Mouse (Mus musculus): Measurements from ENCODE around the gene Rab11fip3.
"Not testable (repeated sequence)": the region's sequence is repeated elsewhere in the genome, so short reads cannot be mapped to it uniquely, and the experiment has no call there.

Gene Rab11fip3

GRCm38 (mm10) chr17:26080867-26081266, 11.5 kb upstream of the Rab11fip3 start:
- no peak for DNase-seq

DNA sequence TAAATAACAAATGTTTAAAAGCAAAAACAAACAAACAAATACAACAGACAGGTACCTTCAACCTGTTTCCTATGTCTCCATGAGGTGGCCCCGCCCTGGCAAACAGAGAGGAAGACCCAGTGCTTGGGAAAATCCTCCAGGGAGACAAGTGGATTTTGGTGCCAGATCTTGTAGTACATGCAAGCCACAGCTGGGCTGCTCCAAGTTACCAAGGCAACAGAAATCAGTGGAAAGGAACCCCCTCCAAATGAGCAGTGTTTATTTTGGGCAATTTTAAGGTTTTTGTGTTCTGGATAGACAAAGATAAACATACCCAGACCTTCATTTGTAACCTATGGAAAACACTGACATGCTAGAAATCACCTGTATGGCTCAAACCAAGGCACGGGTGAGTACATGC, 9.5 kb upstream of the Rab11fip3 start:
- DNase-seq = no peak

GRCm38 (mm10) chr17:26075246-26075645, 5.9 kb upstream of the Rab11fip3 start:
- no peak for DNase-seq

DNA sequence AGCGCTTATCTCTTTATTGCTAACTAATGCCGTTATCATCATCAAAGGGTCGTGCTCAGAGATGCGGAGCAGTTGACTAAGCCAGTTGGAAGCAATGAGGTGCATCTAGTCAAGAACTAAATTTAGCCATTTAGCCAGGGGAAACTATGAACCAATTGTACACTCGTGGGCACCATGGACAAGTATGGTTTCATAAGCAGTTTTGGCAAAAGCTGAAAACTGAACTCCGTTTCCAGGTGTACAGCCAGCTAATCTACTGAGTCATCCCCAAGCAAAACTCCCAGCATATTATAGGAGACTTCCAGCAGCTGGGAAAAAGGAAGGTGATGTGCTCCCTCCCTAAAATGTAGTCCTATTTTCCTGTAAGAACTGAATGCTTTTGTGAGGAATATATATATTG, 781 bp upstream of the Rab11fip3 start:
- DNase-seq = no peak

DNA sequence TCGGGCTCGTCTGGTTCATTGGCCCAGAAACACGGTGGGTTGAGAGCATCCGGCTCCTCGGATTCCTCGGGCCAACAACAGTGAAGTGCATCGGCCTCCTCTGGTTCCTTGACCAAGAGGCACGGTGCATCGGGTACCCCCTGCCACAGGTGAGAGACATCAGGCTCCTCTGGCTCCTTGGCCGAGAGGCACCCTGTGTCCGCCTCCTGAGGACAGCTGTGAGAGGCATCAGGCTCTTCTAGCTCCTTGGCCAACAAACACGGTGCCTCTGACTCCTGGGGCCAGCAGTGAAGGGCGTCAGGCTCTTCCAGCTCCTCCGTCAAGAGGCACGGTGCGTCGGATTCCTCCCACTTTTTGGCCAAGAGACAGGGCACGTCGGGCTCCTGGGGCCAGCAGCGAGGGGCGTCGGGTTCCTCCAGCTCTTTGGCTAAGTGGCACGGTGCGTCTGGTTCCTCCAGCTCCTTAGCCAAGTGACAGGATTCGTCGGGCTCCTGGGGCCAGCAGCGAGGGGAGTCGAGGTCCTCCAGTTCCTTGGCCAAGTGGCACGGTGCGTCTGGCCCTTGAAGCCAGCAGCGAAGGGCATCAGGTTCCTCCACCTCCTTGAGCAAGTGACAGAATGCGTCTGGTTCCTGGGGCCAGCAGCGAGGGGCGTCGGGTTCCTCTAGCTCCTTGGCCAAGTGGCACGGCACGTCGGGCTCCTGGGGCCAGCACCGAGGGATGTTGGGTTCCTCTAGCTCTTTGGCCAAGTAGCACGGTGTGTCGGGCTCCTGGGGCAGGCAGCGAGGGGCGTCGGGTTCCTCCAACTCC, 1.1 kb downstream of the Rab11fip3 start:
- DNase-seq = peak; percentile 39

DNA sequence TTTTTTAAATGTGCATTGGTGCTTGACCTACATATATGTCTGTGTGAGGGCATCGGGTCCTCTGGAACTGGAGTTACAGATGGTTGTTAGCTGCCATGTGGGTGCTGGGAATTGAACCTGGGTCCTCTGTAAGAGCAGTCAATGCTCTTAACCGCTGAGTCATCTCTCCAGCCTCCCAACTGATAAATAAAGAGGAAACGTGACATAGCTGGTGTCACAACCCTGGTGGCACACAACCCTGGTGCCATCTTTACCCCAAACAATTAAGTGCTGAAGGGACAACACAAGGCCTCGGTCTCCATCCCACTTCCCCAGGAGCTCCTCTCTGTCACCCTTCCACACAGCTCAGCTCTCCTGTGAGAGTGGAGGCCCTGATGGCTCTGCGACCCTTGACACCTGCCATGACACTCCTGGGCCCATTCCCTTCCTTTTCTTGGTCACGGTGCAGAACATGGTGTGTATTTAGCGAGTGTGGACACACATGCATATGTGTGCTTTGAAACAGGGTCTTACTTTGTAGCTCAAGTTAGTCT, 2.8 kb downstream of the Rab11fip3 start:
- DNase-seq = no peak

DNA sequence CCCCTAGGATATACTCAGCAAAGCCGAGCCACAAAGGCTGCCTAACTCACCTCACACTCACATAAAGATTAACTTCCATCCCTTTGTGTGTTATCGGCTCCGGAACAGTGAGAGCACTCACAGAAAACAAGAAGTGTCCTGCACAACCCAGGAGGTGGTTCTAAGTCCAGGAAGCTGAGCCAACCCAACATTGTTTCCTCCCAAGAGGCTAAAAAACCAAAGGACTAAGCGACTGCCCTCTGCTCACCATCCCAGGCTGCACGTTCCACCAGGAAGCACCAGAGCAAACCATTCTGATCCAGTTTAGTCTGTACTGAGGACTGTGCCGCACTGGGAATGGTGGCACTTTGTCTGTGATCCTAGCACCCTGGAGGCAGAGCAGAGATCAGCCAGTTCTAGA, 4.4 kb downstream of the Rab11fip3 start:
- no peak for DNase-seq

GRCm38 (mm10) chr17:26057787-26058567, 11.4 kb downstream of the Rab11fip3 start:
- DNase-seq = no peak

DNA sequence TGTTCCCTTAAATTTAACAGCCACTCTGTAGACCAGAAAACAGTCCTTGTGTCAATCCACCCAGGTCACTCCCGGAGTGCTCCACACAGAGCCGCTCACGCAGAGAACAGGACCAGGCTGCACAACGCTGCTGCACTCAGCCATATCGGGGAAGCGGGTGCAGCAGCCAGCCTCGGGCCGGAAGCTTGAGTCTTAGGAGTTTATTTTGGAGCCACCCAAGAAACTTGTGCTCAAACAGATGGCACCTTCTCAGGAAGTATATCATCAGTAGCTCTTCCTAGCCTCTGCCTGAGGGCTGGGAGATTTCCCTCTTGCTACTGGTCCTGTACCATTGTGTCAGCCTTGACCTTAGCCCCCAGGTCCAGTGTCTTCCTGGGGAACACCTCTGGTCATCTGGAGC, 12.1 kb downstream of the Rab11fip3 start:
- DNase-seq = no peak

- DNase-seq = no peak
Observed at GRCm38 (mm10) chr17:26055164-26055563, 14.2 kb downstream of the Rab11fip3 start.

- no peak for DNase-seq
Observed at GRCm38 (mm10) chr17:26054133-26054845, 15.1 kb downstream of the Rab11fip3 start.

DNA sequence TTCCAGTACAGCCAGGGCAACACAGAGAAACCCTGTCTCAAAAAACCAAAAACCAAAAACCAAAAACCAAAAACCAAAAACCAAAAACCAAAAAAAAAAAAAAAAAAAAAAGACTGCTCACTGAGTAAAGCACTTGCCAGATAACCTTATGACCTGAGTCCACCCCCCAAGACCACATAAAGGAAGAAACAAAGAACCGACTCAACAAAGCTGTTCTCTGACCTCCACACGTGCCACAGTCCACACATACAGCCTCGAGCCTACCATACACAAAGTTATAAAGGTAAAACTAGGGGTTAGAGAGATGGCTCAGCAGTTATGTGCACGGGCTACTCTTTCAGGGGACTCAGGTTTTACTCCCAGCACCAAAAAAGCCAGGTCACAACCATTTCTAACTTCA, 16.6 kb downstream of the Rab11fip3 start:
- DNase-seq = no peak

DNA sequence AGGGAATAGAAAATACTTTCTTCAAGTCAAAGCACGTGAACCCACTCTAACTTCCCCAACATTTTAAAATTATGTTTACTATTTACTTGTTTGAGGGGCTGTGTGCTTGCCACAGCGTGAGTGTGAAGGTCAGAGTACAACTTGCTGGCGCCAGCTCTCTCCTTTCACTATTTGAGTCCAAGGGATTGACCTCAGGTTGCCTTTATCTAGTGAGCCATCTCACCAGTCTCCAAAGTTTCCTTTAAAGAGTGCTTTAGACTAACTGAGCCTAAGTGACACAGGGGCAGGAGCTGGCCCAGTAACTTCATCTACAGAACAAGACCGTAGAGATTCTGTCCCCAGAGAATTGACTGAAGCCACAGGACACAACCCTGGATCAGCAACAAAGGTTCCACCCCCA, 17.3 kb downstream of the Rab11fip3 start:
- no peak for DNase-seq

DNA sequence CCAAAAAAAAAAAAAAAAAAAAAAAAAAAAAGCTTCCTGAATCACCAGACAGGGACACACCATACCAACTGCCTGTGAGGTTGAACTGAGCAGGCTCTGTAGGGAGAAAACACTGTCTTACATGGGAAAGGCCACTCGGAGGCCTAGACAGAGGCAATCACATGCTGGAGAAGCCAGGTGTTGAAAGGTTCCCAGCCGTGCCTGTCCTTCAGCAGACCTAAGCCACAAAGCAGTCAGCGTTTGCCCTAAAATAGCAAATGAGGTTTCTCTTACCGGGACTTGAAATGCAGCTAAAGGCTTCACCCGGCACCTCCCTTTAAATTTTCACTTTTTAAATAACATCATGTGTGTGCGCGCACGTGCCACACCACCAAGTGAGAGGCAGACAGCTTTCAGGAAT, 21.2 kb downstream of the Rab11fip3 start:
- DNase-seq = no peak

DNA sequence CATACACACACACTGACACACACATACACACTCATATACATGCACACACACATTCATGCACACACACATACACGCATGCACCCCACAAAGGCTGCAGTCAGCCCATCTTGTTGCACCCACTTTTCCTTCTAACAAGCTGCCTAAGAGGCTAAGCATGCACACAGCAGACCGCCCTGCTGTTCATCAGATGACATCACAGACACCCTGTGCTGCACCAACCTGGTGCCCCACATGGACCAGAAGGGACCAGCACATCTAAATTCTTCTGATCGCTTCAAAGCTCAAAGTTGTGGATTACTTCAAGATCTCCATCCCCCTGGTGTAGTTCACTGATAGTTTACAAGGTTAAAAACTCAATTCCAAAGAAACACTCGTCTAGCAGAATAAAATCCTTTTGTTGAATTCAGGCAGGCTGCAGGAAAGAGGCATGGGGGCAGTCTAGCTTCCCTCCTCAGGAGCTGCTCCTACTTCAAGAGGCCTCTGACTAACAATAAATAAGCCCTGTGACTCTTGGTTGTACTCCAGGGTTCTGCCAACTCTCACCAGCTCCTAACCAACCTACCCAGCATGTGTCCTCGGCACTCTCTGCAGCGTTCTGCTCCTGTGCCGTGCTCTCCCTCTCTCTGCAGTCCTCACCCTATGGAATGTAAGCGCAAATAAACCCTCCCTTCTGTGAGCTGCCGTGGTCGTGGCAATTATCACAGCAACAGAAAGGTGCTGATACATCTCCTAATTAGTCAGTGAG, 22.9 kb downstream of the Rab11fip3 start:
- DNase-seq = no peak

GRCm38 (mm10) chr17:26045285-26045684, 24.1 kb downstream of the Rab11fip3 start:
- DNase-seq = no peak

DNA sequence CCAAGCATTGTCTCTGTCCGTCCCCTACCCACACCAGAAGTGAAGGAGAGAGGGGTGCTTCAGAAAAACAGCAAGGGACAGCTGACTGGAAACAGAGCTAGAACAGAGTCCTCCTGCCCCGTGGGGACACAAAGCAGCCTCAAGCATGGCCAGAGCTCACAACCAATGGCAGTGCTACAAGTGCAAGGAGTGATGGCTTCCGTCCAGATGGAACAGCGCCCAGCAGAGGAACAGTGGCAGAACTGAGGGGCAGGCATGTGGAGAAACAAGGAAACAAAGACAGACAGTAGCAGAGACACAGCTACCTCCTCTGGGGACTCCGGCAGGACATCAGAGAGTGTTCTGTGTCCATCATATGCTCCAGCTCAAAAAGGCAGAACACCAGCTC, 26.1 kb downstream of the Rab11fip3 start:
- no peak for DNase-seq

- DNase-seq = no peak
Observed at GRCm38 (mm10) chr17:26042599-26043248, 26.6 kb downstream of the Rab11fip3 start.

GRCm38 (mm10) chr17:26041111-26041802, 28.1 kb downstream of the Rab11fip3 start:
- peak; percentile 76 for DNase-seq

DNA sequence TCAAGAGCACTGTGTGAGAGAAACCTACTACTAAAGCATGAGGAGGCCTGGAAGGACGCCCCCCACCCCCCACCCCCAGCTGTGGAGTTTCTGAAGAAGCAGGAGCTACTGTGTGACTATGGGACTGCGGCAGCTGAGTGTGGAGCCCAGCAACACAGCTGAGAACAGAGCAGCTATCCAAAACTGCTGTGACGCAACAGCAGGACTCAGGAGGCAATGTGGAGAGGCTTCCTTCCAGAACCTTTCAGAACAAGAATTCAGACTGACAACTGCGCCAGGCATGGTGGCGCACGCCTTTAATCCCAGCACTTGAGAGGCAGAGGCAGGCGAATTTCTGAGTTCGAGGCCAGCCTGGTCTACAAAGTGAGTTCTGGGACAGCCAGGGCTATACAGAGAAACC, 28.6 kb downstream of the Rab11fip3 start:
- not testable (repeated sequence) for DNase-seq

DNA sequence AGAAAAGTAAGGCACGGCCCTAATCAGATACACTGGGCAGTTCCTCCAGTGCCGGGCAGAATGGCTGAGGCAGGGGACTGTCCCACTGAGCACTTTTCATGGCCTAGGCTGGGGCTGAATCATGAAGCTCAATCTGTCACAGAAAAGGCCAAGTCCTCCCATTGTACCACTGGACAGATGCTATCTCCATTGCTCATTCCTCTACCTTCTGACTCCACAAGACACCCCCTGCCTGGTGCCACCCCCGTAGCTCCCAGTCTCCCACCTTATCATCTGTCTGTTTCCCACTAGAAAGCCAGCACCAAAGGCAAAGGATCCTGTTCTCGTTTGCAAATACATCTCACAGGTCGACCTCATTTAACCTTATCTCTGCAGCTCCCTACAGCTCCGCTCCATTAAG, 37.3 kb downstream of the Rab11fip3 start:
- DNase-seq = no peak
